Mouse (Mus musculus) adrenal gland, adult 18-20 months (tissue): ENCODE results near the gene Rpl27a. TPM values are rescaled to one million over a fixed set of nuclear protein-coding genes. Genes with fewer than 3 reads are reported as not detected.

ENCODE experiments used
- DNase-seq, 2 experiments: peaks; one replicate each; pipeline ENCODE4 v3.0.0; 2021 to 2022; ENCODE audit warnings: low spot score in 2 of 2
- long read RNA-seq, 2 experiments: library from polyadenylated mRNA; stranded (forward); transcript quantifications; one replicate each; pipeline ENCODE4 v2.0.0; 2021
- total RNA-seq, 2 experiments: library from RNA; stranded (reverse); gene quantifications; 1 replicate in 1 of 2; 2 replicates in 1 of 2; pipeline ENCODE4 v1.2.3; 2021

Rpl27a gene
- 100 to 1,000 TPM; 204 to 208 TPM for total RNA-seq
- long read RNA-seq, experiment 1, transcript Rpl27a-203 (5 exons, 1,158 nt): major isoform, 60 of 66 reads
- long read RNA-seq, experiment 1, partial matches to known transcripts: 1 of 66 reads
- long read RNA-seq, experiment 1, other reads (novel, unspliced or antisense): 5 of 66 reads
- long read RNA-seq, experiment 2, transcript Rpl27a-203 (5 exons, 1,158 nt): major isoform, 245 of 256 reads
- long read RNA-seq, experiment 2, partial matches to known transcripts: 7 of 256 reads
- long read RNA-seq, experiment 2, other reads (novel, unspliced or antisense): 4 of 256 reads

DNA sequence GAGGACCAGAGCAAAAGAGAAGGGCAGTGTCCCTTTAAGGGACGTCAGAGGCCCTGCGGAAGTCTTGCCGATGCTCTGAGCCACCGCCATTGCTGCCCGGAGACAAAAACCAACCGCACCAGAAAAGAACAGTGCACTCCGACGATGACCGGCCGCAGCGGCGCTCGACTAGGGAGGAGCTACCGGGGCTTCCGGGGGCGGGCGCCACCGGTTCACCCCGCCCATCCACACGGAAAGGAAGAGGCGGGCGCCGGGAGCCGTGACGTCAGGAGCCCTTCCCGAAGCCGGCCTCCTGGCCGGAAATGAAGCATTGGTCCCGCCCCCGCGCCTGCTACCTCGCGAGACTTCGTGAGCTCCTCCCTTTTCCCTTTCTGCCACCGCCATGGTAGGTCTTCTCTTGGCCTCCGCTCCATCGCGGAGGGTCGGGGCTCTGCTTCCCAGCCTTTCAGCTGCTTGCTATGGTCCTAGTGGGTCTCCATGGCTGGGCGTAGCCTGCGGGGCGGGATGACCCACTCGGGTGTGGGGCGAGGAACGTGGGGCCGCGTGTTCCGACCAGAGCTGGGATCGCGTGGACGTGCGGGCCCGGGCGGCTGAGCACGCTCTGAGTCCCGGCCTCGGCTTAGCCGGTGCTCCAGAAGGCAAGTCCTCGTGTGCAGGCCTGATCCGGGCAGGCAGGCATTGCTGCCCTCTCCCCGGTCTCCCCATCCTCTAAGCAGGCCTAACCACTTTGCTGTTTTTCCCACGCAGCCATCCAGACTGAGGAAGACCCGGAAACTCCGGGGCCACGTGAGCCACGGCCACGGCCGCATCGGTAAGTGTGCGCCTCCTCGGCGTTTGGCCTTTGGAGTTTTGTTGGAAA is at the start of gene Rpl27a:
TSS of gene Rpl27a (plus strand) at position 310 of the 859 bp plus-strand sequence.
- DNase-seq: peak; percentile 97 to 98

DNA sequence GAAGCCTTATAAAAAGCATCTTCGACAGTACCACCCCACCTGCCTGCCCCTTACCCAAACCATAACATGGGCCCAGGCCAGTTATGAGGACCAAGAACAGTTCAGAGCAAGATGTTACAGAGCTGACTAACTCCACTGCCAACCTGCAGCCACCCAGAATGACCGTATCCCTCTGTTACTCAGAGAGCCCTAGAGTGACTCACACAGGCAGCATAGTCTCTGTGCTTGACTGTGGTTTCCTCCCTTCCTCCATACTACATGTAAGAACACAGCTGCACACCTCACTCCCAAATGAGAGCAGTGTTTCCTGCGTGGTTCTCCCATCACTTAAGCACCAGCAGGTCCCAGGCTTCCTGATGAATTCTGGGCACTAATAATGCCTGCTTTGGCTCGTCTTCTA is 48.2 kb upstream of the Rpl27a start:
- DNase-seq: no peak

DNA sequence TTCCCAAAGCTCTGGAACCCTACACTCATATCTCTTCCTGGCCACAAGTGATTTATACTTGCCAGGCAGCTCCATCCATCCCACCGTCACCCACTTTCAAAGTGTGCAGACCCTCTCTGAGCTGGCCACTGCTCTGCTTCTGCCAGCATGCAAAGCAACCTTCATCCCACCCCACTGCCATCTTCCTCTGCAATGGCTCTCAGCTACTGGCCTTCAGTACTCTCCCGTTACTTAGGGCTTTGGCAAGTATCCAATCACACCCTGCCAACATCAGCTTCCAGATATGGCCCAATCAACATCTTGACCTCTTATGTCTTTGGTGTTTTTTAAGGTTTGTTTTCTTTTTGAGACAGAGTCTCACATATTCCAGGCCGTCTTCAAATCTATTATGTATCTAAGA is 41.0 kb upstream of the Rpl27a start:
- DNase-seq: no peak

DNA sequence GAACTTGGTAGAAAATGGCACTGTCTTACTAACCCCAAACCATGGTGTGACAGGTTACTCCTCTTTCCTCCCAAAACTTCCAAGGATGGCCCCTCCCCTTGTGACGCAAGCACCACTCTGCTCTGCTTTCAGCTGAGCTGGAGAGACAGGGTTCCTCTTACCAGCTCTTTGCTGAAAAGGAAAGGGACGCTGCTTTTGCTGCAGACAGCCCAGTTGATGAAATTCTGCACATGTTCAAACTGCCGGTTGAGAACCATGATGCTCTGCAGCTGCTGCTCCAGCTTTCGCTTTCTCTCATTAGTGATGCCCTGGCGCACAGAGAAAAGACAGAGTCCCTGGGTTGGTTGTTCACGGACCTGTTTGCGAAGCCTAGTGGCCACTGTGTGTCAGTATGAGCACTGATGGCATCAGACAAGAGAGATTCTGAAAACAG is 38.2 kb upstream of the Rpl27a start:
- DNase-seq: peak in 1 of 2 experiments; percentile 9

DNA sequence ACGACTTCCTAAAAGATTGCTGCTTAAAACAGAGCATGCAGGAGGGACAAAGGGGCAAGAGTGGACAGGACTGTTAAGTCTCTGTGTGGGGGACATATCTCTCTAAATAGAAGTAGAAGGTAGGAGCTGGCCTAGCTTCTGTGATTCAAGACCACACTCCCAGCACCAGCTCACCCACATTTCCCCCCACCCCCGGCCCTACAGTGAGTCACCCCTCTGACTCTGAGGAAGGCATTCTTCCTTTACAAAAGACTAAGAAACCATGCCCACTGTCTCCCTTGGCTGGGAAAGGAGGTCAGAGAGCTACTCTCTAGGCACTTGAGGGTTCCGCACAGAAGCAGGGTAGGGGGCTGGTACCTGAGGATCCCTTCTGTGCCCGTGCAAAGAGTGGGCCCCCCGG is 34.7 kb upstream of the Rpl27a start:
- no peak for DNase-seq

DNA sequence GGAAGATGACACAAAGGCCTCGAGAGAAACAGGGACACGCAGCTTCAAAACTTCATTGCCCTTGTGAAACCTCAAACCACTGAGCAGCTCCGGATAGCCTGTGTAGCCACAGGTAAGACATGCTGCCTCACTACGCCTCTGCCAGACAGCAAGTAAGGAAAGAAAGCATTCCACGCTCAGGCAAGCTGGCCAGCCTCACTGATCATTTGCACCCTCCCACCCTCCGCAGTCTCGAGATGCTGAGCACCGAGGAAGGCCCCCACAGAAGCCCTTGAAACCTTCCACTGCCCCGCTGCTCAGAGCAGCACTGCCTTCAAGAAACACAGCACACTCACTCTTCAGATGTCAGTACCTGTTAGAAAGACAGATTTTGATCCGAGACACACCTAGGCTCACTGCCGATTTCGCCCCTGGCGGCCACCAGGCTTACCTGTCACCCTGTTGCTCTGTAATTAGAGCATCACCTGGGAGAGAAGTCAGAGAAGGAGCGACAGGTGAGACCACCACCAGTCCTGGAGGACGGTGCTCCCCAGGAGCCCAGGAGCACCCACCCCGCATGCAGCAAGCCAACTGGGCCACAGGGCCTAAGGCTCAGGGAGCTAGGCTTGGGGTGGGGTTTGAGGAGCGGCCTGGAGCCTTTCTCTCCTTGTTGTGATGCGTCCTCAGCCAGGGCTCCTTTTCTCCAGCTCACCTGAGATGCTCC is 26.2 kb upstream of the Rpl27a start:
- no peak for DNase-seq

DNA sequence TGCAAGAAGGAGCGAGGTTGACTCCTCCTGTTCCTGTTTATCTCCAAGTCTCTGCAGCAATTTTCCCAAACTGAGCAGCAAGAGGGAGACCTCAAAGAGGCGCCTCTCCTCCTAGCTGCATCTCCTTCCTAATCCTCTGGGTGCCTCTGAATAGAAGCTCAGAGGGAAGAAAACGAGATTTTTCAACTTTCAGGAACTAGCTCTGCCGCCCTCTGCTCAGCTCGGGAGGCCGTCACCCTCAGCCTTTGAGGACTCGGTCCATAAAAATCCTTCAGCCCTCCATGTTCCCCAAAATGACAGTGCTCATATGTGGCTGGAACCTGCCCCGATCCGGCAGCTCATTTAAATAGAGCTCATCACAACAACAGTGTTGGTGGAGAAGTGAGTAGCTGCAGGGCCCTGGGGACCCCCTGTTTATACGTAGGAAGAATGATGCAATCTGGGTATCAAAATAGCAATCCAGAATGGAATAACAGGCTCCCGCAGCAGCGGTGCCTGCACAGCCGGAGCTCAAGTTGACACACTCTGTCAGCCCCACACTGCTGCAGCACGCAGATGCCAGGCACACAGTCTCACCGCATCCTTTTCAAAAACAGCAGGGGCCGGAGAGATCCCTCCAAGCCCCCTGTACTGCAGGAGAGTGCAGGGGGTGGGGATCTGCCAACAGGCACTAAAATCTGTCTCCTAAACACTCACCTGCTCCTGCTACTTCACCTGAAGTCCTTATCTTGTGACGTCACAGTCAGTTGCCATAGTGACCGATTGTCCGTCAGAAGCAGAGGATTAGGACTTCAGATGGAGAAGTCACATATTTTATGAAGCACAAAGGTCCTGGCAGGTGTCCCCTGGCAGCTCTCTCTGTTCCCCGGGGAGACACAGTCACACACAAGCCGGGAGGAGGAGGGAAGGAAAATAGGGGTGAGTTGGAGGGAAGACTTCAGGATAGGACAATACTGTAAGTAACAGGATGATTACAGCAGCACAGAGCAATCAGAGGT is 25.3 kb upstream of the Rpl27a start:
- no peak for DNase-seq

DNA sequence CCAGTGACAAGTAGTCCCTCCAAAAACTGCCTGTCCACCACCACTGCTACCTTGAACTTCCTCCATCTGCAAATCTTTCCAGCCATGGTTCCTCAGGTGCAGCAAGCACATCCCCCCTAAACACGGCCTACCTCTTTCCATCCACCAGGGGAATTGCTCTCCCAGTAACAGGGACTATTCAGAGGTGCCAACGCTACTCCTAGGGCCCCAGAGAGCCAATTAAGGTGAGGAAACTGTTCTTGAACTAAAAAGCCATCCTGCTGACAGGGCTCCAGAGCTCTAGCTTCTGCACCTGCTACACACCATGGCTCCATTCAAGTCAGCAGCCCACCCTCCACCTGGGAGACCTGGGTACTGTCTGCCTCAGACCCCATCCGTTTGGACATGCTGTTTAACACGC is 21.4 kb upstream of the Rpl27a start:
- DNase-seq: no peak

DNA sequence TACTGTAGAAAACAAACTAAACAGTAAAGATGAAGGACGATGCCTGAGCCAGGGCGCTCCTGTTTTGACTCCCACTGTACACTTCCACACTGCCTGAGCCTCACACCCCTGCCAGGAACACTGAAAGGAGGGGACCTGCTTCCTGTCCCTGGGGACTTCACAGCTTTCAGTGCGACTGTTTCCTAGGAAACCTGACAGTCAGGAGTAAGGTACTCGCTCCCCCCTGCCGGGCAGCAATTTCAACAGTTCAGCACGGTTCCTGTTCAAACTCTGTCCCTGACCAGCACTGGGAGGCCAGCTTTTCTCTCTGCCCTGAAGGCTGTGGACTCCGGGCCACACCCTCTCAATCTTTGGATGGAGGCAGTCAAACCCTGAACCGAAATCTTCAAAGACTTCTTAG is 11.8 kb upstream of the Rpl27a start:
- DNase-seq: no peak

DNA sequence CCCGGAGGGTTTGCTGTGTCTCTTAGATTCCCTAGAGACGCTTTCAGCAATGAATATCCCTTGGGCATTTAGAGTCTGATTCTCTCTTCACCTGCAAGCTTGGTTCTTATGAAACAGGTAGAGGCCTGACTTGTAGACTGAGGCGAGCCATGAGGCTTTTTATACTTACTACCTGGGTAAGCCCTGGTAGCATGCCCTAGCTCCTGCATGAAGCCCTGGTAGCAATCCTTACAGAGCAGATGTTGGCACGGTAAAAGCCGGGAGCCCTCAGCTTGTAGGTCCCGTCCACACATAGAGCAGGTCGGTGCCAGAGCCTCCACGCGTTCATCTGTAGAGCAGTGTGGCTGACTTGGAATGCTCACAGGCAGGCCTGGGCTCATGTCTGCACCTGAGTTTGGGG is 11.4 kb upstream of the Rpl27a start:
- no peak for DNase-seq

DNA sequence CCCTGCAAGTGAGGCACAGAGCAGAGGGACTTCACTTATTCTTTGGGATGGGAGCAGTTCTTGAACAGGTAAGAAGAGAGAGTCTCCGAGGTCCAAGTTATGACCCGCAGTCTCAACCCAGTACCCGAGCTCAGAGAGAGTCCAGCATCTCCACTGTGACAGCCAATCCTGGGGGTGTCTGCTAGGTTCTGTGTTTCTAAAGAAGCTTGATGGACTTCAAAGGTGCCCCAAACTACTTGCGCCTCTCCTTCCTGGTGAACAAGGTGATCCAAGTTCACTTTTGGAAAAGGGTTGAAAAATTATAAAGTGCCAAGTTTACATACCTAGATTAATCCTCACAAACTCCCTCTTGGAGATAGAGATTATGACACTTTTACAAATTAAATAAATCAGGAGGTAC is 10.9 kb upstream of the Rpl27a start, which contains the start of gene Trim66:
TSS of gene Trim66 (minus strand) at position 101 of the 400 bp plus-strand sequence.
- no peak for DNase-seq

DNA sequence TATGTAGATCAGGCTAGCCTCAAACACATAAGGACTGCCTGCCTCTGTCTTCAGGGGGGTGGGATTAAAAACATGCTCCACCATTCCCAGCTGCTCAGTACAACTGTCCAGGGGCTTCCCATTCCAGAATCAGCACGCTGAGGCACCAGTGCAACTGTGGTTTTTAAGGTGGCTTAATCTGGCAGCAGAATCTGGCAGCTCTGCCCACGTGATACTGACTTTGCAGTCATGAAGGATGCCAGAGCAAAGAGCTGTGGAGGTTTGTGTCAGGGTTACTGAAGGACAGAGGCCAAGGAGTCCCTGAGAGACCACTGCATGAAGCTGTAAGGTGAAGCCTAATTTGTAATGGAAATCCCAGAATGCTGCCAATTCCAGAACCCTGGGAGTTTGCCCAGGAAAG is 8.1 kb upstream of the Rpl27a start:
- DNase-seq: no peak

DNA sequence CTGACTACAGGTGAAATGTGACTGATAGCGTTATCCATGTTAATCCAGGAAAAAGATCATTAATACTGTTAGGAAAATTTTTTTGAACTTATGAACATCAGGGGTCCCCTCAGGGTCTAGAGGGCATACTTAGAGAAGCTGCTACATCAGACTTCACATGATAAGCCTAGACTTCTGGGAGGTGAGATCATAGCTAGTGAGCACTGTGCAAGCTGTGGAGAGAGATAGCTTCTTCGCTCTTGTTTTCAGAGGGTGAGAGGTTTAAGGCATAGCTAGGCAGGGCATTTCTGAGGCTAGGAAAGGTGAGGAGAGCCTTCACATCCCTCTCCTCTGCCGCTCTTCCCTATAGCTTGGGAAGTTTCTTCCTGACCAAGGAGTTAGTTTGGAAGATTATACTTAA is 7.1 kb upstream of the Rpl27a start:
- DNase-seq: no peak

DNA sequence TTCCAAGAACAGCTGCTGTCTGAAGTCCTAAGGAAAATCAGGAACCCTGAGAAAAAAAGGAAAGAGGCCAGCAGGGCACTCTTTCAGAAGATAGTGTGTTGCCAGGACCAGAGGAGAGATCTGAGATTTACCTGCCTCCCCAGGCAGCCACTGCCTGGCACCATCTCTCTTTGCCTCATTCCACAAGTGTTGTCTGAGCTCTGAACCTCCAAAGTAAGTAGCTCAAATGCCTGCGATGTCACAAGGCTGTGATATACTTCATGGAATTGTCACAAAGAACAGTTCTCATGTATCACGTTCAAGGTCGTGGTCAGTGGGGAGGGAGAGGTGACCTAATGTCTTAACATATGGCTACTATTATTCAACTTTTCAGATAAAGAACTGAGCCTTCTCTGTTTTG is 2.4 kb upstream of the Rpl27a start:
- DNase-seq: no peak

DNA sequence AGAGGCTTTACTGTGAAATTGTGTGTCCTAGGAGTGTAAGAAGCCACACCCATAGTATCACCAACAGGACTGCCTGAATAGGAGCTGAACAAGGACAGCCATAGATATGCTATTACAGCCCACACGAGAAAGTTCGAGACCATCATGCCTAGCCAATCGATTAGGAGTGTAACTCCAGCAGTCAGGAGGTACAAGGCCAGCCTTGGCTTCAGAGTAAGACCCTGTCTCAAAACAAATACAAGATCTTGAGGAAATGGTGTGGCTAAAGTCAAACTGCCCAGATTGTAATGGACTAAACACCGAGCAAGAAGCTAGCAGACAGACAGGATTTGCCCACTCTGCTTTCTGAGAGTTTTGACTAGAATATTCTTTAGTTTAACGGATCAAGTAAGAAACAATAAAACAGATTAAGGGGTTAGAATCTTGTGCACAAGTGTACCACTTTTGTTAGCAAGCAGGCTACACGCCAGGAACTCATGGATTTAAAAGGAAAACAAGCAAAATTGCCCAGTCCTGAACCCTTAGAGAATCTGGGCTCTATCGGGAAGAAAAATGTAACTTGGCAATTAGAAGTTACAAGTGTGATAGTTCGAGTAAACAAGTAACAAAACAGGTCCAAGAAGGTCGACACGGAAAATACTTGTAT is 788 bp upstream of the Rpl27a start:
- DNase-seq: no peak

DNA sequence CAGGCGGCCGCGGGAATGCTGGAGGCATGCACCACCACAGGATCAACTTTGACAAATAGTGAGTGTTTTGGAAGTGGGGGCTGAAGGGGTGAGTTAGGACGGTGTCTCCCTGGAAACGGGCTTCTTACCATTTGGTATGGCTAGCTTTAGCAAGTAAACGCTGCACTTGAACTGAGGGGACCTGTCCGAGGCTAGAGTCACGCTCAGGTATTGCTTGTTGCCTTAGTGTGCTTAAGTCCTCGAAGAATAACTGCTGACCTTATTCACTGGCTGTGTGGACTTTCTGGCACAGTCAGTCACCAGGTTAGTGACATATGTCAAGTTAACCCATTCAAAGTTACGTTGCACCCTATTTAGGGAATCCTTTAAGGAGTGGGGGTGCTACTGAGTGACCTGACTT is 989 bp downstream of the Rpl27a start:
- DNase-seq: no peak

DNA sequence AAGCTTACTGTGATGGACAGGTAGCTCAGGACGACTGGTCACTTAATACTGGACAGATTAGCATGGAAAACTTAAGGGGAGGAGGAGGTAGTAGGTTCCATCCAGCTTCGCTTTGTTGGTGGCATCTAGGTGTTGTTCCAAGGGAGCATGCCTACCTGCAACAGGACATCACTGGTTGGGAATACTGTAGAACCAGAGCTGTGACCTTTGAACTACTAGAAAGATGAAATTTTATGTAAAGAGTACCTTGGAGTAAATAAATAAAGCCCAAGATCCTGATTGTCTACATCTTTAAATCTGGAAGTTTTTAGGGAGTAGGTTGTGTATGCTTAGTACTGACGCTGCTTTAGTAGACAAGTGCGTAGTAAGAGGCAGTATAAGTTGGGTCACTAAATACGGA is 3.1 kb downstream of the Rpl27a start:
- DNase-seq: no peak

DNA sequence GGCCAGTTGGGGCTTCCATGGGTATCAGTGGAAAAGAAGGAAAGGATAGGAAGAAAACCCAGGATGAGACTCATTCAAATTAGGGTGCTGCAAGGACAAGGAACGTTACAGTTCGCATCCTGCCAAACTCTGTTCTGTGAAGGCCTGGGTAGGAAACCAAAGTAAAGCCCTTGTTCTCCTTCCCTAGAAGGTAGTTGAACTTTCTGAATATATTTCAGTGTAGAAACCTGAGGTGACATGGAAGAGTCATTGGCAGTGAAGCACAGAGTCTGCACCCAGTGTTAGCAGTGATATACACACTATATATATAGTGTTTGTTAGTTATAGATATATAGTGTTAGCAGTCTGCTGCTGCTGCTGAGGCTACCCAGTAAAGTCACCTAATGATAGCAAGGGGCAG is 4.4 kb downstream of the Rpl27a start:
- no peak for DNase-seq

DNA sequence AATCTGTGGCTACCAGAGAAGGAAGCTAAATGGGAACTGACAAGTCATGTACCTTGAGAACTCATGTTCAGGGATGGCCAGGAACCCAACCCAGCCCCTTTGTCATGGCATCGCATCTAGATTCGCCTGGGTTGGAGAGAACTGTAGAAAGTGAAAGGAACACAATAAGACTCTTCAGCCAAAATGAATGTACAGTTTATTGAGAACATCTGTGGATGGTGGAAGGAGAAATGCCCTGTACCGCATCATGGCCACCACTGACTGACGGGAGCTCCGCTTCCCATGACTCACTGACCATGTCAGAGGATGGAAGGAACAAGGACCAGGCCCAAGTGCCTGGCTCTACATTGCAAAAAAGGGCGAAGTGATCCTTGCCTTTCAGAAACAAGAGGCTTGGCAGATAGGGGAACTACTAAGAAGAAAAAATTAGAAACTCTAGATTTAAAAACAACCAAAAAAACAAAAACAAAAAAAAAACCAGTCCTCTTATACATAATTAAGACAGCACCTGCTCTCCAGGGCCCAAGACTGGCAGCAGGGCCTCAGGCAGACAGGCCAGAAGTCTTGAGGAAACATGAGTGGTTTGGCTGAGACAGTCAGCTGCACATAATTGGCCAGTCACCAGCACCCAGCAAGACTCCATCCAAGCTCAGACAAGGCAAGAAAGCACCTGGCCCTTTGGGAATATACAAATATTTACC is 4.9 kb downstream of the Rpl27a start:
- no peak for DNase-seq

DNA sequence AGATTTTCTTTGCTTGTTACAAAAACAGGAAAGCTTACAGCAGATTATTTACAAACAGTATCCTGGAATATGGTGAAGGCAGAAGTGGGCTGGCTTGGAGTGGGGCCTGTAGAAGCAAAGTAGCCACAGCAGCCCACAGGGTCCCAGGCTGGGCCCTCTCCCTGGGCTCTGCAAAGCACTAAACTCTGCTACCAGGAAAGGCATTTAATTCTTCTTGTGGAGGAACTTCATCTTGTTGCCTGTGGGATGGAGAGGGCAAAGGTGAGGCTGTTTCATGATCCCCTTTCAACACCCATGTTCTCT is 5.4 kb downstream of the Rpl27a start:
- no peak for DNase-seq
